Mouse (Mus musculus): ENCODE data around the gene Stra6l.

Gene Stra6l

DNA sequence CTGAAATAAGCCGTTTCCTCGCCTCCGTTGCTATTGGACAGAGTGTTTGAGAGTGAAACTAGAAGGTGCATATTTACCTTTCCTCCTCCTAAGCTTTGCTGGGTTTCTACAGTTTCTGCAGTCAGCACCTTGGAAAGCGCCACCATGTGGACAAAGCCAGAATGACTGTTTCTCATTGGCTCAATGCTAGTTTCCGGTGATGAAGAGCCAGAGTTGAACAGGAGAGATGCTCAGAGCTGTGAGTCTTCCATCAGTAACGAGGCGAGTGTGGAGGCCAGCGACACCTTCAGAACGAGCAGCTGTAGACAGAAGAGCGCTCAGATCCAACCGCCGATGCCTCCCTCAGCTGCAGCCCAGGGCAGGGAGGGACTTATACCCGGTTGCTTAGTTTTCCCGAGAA, 4.1 kb upstream of the Stra6l start:
- DNase-seq (ENCODE audit: low spot score), result no peak

DNA sequence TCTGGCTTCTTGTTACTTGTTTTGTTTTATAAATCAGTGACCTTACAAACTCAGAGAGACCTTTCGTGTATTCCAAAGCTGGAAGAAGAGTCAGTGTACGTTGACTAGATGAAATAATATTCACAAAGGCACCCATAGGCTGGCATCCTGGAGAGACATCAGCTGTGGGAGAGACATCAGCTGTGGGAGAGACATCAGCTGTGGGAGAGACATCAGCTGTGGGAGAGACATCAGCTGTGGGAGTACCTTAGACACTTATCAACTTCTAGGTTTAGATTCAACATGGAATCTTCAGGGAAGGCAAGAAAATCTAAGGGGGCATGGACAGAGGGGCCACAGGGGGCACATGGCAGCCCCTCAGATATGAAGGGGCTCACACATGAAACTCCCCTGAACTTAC, 2.2 kb upstream of the Stra6l start:
- DNase-seq (ENCODE audit: low spot score), result no peak

DNA sequence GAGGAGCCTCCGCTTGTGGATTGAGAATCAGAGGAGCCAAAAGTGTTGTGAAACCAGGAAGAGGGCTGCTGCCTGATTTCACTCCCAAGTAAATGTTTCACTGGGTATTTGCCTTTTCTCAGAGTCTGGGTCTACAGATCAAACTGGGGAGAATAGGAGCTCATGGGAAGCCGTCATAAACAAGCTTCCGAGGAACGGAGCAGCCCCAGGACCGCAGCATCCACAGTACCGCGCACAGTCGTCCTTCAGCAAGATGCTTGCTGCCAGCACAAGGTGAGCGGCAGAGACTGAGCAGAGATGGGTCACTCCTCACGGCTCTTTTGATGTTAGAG, 327 bp downstream of the Stra6l start:
- DNase-seq (ENCODE audit: low spot score), result no peak

DNA sequence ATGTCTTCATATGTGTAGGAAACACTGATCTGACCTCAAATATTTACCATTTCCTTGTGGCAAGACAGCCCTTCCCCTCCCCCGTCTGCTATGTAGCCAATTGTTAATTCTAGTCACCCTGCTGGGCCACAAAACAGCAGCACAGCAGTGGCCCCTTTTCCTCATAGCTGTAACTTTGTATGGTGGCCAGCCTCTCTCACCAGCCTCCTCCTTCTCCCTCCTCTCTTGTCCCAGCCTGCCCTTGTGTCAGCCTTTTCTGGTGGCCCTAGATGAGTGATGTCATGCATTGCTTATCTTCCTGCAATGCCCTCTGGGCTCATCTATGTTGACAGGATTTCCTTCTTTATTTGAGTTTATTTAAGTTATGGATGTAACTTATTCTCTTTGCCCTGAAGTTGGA, 955 bp downstream of the Stra6l start:
- no peak for DNase-seq (ENCODE audit: low spot score)

DNA sequence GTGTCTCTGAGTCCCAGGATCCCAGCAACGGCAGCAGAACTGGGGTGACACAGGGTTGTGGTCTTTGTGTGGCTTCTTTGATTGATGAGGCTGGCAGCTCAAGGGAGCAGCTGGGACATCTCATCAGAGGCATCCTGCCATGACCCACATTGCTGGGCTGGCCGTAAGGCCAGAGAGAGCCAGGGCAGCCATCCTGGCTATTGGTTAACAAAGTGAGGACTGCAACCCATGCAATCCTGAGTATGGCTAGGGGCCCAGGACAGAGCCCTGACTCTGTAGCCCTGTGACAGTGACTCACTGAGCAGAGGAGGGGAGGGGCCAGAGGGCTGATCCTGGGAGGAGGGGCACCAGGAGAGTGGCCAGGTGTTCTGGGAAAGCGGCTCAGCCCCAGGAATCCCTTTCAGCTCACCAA, 3.2 kb downstream of the Stra6l start:
- no peak for DNase-seq (ENCODE audit: low spot score)

DNA sequence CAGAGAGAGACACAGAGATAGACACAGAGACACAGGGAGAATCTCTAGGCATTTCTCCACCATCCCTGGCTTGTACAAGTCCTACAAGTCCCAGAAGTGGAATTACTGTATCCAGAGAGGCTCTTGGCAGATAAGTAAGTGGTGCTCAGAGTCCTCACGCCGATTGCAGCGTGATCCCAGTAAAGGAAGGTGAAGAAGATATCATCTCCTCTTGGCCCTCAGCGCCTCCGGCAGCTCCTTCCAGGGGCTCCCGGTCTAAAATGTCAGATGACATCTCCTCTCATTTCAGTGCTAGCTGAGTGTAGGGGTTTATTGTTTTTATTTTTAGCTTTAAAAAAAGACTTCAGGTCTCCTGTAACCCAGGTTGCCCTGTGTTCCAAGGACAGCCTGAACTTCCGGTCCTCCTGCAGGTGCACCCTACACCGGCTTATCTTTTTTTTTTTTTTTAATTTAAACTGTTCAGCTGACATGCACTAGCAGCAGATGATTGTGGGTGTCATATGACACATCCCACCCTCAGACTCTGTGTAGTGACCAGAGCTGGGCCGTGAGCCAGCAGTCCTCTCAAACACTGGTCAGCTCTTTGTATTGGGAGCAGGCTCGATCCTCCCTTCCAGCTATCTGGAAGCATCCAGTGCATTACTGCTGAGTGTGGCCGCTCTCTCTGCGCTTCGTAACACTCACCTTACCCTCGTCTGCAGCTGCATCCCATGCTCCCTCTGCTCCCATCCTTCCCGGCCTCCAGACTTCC, 5.2 kb downstream of the Stra6l start:
- no peak for DNase-seq (ENCODE audit: low spot score)

DNA sequence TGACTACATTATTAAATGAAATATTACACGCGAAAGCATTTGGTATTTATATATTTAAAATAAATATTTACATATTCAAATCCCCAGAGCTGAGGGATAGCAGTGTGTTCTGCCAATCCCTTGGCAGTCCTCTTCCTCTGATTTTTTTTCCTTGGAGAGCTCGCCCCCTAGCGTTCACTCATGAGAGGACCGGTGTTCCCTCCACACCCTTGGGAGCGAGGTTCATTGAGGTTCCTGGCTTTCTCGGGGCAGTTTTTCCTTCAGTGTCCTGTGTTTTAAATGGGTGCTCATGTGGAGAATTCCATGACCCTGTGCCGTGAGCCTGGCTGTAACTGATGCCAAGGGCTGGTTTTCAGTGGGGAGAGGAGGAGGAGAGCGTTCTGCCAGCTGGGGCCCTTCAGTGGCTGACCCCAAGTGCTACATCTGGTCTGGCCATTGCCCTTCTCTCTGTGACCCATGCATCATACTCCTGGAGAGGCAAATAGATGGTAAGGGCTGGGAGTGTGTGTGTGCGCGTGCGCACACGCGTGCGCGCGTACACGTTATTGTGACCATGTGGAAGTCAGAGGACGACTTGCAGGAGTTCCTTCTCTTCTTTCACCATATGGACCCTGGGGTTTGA, 7.5 kb downstream of the Stra6l start:
- DNase-seq (ENCODE audit: low spot score), result peak; percentile 56

DNA sequence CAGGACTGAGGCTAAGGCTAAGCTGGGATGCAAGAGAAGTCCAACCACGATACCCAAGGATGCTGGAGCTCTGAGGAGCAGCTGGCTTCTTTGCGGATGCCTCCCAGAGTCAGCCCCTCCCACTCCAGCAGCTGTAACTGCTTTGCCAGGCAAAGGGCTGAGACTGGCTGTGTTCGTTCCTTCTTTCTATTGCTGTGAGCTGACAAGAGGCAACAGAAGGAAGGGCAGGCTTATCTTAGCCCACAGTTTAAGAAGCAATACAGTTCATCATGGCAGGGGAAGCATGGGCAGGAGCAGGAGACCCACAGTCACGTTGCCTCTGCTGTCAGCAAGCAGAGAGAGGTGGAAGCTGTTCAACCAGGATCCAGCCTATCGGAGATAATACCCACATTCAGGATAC, 12.7 kb downstream of the Stra6l start:
- no peak for DNase-seq (ENCODE audit: low spot score)

DNA sequence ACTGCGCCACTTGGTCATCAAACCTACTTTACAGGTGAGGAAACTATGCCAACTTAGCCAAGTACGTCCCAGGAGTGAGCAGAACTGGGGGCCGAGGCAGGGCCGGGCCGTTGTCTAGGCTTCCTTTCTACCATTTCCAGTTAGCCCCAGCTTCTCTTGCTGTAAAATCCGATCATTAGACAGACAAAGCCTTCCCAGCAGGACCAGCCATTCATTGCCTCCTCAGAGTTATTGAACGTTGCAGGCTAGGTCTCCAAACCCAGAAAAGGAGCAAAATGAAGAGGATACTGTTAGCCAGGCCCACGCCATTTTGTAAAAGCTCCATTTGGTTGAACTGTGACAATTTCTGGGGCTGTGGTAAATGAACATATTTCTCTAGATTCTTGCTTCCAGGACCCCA, 19.0 kb downstream of the Stra6l start:
- DNase-seq (ENCODE audit: low spot score), result no peak

DNA sequence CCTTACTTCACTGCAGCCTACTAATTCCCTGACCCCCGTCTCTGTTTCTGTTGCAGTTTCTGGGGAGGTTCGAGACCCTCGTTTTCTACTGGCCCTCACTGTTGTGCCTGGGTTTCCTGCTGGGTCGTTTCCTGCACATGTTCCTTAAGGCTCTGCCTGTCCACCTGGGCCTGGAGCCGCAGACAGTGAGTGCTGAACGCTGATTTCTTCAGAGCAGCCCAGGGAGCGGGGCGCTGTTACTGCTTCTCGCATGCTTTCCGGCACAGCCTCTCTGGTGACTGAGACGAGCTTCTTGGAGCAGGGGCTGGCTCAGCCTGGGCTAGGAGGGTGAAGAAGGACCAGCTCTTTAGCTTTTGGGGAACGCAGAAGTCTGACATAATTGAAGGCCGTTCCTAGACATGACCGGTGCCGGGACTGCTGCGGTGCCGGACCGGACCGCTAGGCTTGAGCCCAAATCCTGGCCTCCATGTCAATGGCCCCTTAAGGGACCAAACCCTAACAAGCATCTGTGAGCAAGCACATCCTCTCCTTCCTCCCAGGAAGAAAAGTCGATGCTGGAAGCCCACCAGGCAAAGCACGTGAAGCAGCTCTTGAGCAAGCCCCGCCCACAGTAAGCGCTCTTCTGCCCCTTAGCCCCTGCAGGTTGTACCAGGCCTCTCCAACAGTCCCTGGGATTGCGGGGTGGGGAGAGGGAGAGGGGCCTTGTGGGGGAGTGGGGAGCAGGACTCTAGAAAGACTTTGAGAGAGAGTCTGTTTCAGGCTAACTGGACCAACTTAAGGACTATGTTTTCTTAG, 20.8 kb downstream of the Stra6l start:
- no peak for DNase-seq (ENCODE audit: low spot score)

DNA sequence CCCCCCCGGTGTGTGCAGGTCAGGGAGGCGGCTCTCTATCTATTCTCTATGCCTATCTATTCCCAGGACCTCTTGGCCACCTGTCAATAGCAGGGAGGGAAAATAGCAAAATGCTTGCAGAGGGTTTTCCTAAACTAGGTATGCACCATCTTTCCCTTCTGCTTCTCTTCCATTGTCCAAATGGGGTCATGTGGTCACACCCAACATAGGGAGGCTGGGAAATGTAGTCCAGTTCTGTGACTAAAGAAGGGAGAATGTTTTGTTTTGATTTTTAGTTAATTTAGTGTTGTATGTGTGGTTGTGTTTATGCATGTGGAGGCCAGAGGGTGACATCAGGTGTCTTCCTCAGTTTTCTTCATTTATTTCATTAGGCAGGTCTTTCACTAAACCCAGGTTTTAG, 23.7 kb downstream of the Stra6l start:
- no peak for DNase-seq (ENCODE audit: low spot score)

DNA sequence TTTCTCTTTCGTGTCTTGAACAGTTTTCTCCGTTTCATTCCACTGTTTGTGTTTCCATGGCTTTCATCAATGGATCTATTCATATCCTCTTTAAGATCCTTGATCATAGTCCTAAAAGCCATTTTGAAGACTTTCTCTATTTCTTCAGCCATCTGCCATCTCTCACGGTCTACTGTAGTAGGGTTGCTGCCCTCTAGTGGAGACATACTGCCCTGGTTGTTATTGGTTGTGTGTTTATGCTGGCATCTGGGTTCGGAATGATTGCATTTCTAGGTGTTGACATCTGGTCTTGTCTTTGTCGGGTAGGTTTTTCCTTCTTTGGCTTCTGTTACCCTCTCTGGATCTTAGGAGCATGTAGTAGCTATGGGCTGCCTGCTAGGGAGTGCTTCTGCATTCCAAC, 30.5 kb downstream of the Stra6l start:
- no peak for DNase-seq (ENCODE audit: low spot score)

DNA sequence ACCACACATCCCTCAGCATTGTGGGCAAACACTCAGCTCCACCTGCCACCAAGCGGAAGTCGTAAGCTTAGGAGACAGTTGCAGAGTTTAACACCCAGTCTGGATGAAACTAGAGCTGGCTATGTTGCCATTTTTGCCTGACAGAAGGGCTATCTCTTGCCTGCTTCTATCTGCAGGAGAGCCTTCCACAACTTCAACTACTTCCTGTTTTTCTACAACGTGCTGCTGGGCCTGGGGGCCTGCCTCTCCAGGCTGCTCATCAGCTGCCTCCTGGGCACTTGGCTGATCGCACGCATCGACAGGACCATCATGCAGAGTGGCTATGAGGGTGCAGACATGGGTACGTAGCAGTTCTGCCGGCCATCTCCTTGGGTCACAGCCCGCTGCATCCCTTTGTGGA, 34.1 kb downstream of the Stra6l start:
- no peak for DNase-seq (ENCODE audit: low spot score)

DNA sequence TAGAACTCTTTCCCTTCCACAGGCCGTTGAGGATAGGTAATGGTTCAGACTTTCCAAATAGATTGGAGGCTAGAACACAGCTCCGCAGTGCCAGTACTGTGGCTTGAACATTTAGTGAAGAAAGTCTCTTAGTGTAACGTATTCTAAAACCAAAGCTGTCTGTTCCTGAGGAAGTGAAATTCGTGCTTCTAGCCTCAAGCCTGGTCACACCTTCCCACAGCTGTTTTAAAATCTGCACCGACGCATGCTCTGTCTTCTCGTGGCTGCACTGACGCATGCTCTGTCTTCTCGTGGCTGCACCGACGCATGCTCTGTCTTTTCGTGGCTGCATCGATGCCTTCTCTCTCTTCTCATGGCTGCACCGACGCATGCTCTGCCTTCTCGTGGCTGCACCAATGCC, 34.8 kb downstream of the Stra6l start:
- no peak for DNase-seq (ENCODE audit: low spot score)

DNA sequence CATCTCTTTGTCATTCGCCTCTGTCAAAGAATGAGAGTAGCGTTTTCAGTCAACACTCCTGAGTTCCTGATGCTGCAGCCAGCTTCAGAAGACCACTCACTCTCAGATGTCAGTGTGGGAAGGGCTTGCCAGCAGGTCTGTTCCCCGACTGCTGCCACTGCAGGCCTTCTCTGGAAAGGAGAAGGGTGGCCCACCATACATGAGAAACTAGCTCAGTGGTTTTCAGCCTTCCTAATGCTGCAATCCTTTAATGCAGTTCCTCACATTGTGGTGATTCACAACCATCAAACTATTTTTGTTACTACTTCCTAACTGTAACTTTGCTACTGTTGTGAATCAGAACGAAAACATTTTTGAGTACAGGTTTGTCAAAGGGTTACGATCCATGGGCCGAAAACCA, 41.0 kb downstream of the Stra6l start:
- no peak for DNase-seq (ENCODE audit: low spot score)

DNA sequence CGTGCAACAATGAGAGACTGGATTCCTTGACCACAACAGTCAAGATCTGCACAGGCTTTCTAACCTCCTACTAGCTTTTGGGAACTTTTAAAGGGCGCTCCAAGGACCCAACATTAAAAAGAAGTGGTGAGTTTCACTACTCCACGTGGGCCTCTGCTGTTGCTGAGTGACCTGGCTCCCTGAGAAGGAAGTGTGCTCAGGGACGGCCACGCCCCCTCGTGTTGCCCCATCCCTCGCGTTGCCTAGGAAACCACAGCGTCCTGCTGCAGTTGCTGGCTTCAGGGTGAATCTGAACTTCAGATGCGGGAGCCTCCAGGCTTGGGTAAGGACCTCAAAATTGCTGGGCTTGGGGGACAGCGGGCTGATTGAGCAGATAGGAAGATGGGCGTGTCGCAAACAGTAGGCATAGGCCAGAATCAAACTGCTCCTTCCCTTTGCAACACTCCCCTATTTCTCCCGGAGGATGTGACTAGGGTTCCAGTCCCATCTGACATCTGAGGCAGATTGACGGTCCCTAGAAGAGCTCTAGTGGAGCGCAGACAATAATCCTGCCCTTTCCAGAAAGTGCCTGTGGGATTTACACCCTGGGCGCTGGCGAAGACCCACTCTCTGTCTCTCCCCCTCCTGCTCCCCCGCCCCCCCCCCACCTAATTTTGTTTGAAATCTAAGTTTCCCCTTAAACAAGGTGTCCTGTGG, 41.8 kb downstream of the Stra6l start, which contains the start of gene Ccdc180:
Gene Ccdc180, plus strand, starts transcription at position 238 of the 696 bp plus-strand sequence.
- DNase-seq (ENCODE audit: low spot score), result peak; percentile 76

DNA sequence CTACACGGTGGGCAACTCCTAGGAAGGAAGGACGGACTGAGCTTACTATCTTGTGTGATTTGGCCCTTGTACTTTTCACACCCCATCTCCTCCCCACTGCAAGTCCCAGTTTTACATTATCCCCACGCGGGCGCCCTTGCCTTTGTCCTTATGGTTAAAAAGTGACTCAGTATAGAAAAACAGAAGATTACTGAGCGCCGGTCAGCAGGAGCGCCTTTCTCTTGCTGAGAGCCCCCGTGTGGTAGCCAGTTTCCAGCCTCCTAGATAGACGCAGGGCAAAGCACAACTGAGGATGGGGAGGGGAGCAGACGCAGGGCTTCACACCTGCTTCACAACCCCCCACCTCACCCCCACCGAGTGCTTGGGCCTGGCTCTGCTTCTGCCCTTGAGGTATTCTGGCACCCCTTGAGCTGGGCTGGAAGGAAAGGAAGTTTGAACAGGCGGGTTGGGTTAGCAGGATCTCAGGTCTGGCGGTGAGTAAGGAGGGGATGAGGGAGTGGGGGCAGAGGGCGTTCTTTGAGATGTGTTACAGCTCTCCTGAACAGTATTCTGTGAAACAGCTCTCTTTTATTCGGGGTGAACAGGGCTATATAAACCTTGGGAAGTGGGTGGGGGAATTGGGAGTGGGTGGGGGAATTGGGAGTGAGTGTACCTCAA, 48.1 kb downstream of the Stra6l start:
- DNase-seq (ENCODE audit: low spot score), result no peak

DNA sequence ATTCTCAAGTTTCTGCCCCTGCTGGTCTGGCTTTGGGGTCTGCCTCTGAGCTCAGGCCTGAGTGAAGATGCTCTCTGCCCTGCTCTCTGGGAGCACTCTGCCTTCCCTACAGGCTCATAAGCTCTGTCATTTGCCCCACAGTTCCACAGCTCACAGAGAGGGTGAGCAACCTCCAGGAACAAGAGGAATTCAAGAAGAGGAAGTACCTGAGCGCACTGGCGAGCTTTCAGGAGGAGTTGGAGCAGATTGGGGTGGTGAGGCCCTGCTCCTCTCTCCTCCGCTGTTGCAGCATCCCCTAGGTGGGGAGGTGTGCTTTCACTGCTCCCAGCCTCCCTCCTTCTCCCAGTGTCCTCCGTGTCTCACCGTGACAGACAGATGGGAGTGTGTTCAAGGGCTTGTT, 49.9 kb downstream of the Stra6l start:
- no peak for DNase-seq (ENCODE audit: low spot score)

DNA sequence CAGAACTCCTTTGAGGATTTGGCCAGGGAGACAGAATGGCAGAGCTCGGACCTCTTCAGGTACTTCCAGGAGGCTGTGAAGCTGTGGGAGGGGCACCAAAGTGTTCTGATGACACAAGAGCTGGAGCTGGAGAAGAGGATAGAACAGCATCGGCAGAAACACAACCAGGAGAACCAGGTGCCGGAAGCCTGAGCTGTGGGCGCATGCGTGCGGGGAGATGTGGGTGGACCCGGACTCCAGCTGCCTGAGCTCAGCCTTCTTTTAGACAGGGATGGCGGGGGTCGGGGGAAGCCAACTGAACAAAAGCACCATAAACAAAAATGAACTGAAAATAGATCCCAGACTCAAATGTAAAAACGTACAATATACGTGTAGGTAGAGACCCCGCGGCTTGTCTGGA, 60.8 kb downstream of the Stra6l start:
- DNase-seq (ENCODE audit: low spot score), result no peak

DNA sequence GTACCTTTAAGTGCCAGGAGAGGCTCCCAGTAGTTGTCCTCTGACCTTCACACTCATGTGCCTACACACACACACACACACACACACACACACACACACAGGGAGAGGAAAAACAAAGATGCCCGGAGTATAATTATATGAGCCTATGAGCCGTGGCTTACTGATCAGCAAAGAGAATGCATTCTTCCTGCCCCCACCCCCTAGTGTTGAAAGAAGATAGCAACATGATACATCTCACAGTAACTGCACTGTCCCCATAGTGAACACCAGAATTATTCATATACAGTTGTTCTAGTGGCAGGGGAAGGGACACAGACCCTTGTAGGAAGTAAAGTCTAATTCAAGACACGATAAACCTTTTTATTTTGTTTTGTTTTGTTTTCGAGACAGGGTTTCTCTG, 61.5 kb downstream of the Stra6l start:
- DNase-seq (ENCODE audit: low spot score), result no peak

DNA sequence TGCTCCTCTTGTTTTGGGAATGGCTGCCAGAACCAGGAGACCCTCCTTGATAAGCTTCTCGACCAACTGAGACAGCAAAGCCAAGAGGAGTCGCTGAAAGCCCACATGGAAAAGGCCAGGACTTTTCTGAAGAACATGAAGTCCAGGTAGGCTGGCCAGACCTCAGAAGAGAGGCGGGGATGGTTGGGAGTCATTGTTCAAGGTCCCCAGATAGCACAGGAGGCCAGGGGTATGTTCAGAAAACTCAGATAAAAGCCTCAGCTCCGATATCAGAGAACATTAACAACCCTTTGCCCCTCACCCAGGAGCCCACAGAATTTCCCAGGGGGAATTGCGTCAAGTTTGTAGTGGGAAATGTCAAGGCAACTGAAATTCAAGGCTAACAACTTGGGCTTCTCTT, 62.8 kb downstream of the Stra6l start:
- DNase-seq (ENCODE audit: low spot score), result no peak

DNA sequence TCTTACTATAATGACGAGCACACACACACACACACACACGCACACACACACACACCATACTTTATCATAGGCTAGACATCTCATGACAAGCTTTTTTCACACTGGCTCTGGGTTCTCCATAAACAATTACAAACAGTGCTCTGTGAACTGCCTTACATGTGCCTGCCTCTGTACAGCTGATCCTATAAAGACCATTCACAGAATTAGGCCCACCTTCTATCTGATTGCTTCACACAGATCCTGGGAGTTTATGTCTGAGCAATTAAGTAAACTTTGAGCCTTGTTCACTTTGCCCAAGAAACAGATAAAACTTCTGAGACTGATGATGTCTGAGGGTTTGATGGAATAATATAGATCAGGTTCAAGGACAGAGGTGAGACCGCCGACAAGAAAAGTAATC, 63.4 kb downstream of the Stra6l start:
- no peak for DNase-seq (ENCODE audit: low spot score)
